Mouse (Mus musculus) MEL (cell line): ENCODE measurements around the gene Tmprss7. TPM values are rescaled to one million over a fixed set of nuclear protein-coding genes. Genes with fewer than 3 reads are reported as not detected.

Experiments
- DNase-seq: peaks from one replicate; pipeline ENCODE4 v3.0.0; 2011; ENCODE audit warnings: low read depth, low spot score
- H3K27ac ChIP-seq: 2 replicates; pipeline ENCODE4 v1.5.1; 2012; ENCODE audit warnings: low read depth, mild to moderate bottlenecking, control low read depth, low read length, moderate library complexity; ENCODE audit not compliant: control insufficient read depth
- H3K27me3 ChIP-seq, 2 experiments: fragments of 150-350 bp in 1 of 2; sonication (generic) in 1 of 2; 2 replicates each; pipeline ENCODE4 v1.6.1; 2012; ENCODE audit warnings: low read length in 2 of 2, mild to moderate bottlenecking in 2 of 2, improper control_type of control experiment in 1 of 2, moderate library complexity in 1 of 2; ENCODE audit not compliant: insufficient read depth in 2 of 2, control insufficient read depth in 1 of 2
- H3K36me3 ChIP-seq, 2 experiments: 2 replicates each; pipeline ENCODE4 v1.6.1; 2012 to 2014; ENCODE audit warnings: low read length in 2 of 2, improper control_type of control experiment in 1 of 2, inconsistent platforms in 1 of 2, mild to moderate bottlenecking in 1 of 2; ENCODE audit not compliant: insufficient read depth in 2 of 2, control insufficient read depth in 1 of 2
- H3K4me1 ChIP-seq, 2 experiments: fragments of 150-350 bp in 1 of 2; sonication (generic) in 1 of 2; 2 replicates each; pipeline ENCODE4 v1.6.1; 2012; ENCODE audit warnings: low read length in 2 of 2, improper control_type of control experiment in 1 of 2, mild to moderate bottlenecking in 1 of 2; ENCODE audit not compliant: insufficient read depth in 2 of 2, control insufficient read depth in 1 of 2
- H3K4me3 ChIP-seq, 2 experiments: fragments of 150-350 bp in 1 of 2; sonication (generic) in 1 of 2; 2 replicates each; pipeline ENCODE4 v1.5.1; 2012; ENCODE audit warnings: low read depth in 2 of 2, low read length in 2 of 2, mild to moderate bottlenecking in 2 of 2, moderate library complexity in 2 of 2, control low read depth in 1 of 2, improper control_type of control experiment in 1 of 2; ENCODE audit not compliant: control insufficient read depth in 1 of 2, insufficient read depth in 1 of 2
- H3K79me2 ChIP-seq: 2 replicates; pipeline ENCODE4 v1.6.1; 2012; ENCODE audit warnings: mild to moderate bottlenecking, low read length, moderate library complexity; ENCODE audit not compliant: control insufficient read depth, poor library complexity, insufficient read depth
- H3K9ac ChIP-seq: 2 replicates; pipeline ENCODE4 v1.6.1; 2012; ENCODE audit warnings: low read depth, mild to moderate bottlenecking, control low read depth, low read length, moderate library complexity; ENCODE audit not compliant: control insufficient read depth, poor library complexity, severe bottlenecking
- H3K9me3 ChIP-seq: fragments of 150-350 bp; sonication (generic); replicated peaks from 2 replicates; pipeline ENCODE4 v1.6.1; 2012; ENCODE audit warnings: mild to moderate bottlenecking, low read length, improper control_type of control experiment, moderate library complexity; ENCODE audit not compliant: insufficient read depth
- BHLHE40 ChIP-seq: IDR thresholded peaks from 2 replicates; pipeline ENCODE4 v1.6.1; 2012; ENCODE audit warnings: low read depth, mild to moderate bottlenecking, inconsistent platforms, low read length, improper control_type of control experiment, borderline replicate concordance
- CHD1 ChIP-seq: IDR thresholded peaks from 2 replicates; pipeline ENCODE4 v1.6.1; 2012; ENCODE audit warnings: low read depth, mild to moderate bottlenecking, inconsistent platforms, low read length, improper control_type of control experiment
- ELF1 ChIP-seq: IDR thresholded peaks from 2 replicates; pipeline ENCODE4 v1.6.1; 2014; ENCODE audit warnings: low read depth, mild to moderate bottlenecking, inconsistent platforms, low read length, improper control_type of control experiment, moderate library complexity
- EP300 ChIP-seq, 2 experiments: IDR thresholded peaks; 2 replicates each; pipeline ENCODE4 v1.6.1; 2011; ENCODE audit warnings: improper control_type of control experiment in 2 of 2, low read length in 2 of 2, low read depth in 1 of 2, mild to moderate bottlenecking in 1 of 2
- GATA1 ChIP-seq: IDR thresholded peaks from 2 replicates; pipeline ENCODE4 v1.6.1; 2011; ENCODE audit warnings: low read depth, low read length, improper control_type of control experiment
- HCFC1 ChIP-seq: IDR thresholded peaks from 2 replicates; pipeline ENCODE4 v1.6.1; 2012; ENCODE audit warnings: low read depth, mild to moderate bottlenecking, inconsistent platforms, low read length, improper control_type of control experiment, moderate library complexity
- JUND ChIP-seq: IDR thresholded peaks from 2 replicates; pipeline ENCODE4 v1.6.1; 2011; ENCODE audit warnings: low read depth, mild to moderate bottlenecking, improper control_type of control experiment, low read length
- KAT2A ChIP-seq: conservative IDR thresholded peaks from 2 replicates; pipeline ENCODE4 v1.6.1; 2012; ENCODE audit warnings: low read depth, low read length, improper control_type of control experiment, inconsistent platforms
- MAX ChIP-seq: IDR thresholded peaks from 2 replicates; pipeline ENCODE4 v1.6.1; 2011; ENCODE audit warnings: low read length, improper control_type of control experiment
- MAZ ChIP-seq: IDR thresholded peaks from 2 replicates; pipeline ENCODE4 v1.6.1; 2012; ENCODE audit warnings: low read depth, mild to moderate bottlenecking, inconsistent platforms, low read length, improper control_type of control experiment
- MEF2A ChIP-seq: IDR thresholded peaks from 2 replicates; pipeline ENCODE4 v1.6.1; 2014; ENCODE audit warnings: low read depth, mild to moderate bottlenecking, inconsistent platforms, low read length, improper control_type of control experiment; ENCODE audit not compliant: poor library complexity, insufficient replicate concordance, severe bottlenecking; ENCODE audit errors: extremely low read depth
- MYB ChIP-seq: IDR thresholded peaks from 2 replicates; pipeline ENCODE4 v1.6.1; 2011; ENCODE audit warnings: mild to moderate bottlenecking, low read depth, low read length, improper control_type of control experiment
- NELFE ChIP-seq: IDR thresholded peaks from 2 replicates; pipeline ENCODE4 v1.6.1; 2011; ENCODE audit warnings: low read depth, low read length, improper control_type of control experiment
- NRF1 ChIP-seq: IDR thresholded peaks from 2 replicates; pipeline ENCODE4 v1.6.1; 2014; ENCODE audit warnings: low read depth, mild to moderate bottlenecking, inconsistent platforms, low read length, improper control_type of control experiment, moderate library complexity; ENCODE audit not compliant: poor library complexity, insufficient read depth, severe bottlenecking
- POLR2AphosphoS2 ChIP-seq: IDR thresholded peaks from 2 replicates; pipeline ENCODE4 v1.6.1; 2011; ENCODE audit warnings: low read length, improper control_type of control experiment
- RCOR1 ChIP-seq: IDR thresholded peaks from 2 replicates; pipeline ENCODE4 v1.6.1; 2012; ENCODE audit warnings: low read depth, mild to moderate bottlenecking, inconsistent platforms, low read length, improper control_type of control experiment
- SIN3A ChIP-seq: IDR thresholded peaks from 2 replicates; pipeline ENCODE4 v1.6.1; 2012; ENCODE audit warnings: low read length, improper control_type of control experiment, inconsistent platforms
- SMC3 ChIP-seq: IDR thresholded peaks from 2 replicates; pipeline ENCODE4 v1.6.1; 2011; ENCODE audit warnings: low read depth, low read length, improper control_type of control experiment
- UBTF ChIP-seq: IDR thresholded peaks from 2 replicates; pipeline ENCODE4 v1.6.1; 2012; ENCODE audit warnings: low read depth, mild to moderate bottlenecking, inconsistent platforms, low read length, improper control_type of control experiment, moderate library complexity, borderline replicate concordance; ENCODE audit not compliant: insufficient read depth
- USF1 ChIP-seq: IDR thresholded peaks from 2 replicates; pipeline ENCODE4 v1.6.1; 2014; ENCODE audit warnings: low read depth, mild to moderate bottlenecking, inconsistent platforms, low read length, improper control_type of control experiment, moderate library complexity
- USF2 ChIP-seq, 2 experiments: IDR thresholded peaks; 2 replicates each; pipeline ENCODE4 v1.6.1; 2011 to 2012; ENCODE audit warnings: improper control_type of control experiment in 2 of 2, low read length in 2 of 2, borderline replicate concordance in 1 of 2, inconsistent platforms in 1 of 2, low read depth in 1 of 2, mild to moderate bottlenecking in 1 of 2; ENCODE audit not compliant: insufficient read depth in 1 of 2
- ZC3H11A ChIP-seq: IDR thresholded peaks from 2 replicates; pipeline ENCODE4 v1.6.1; 2012; ENCODE audit warnings: low read depth, mild to moderate bottlenecking, inconsistent platforms, low read length, improper control_type of control experiment
- ZMIZ1 ChIP-seq: IDR thresholded peaks from 2 replicates; pipeline ENCODE4 v1.6.1; 2012; ENCODE audit warnings: low read depth, mild to moderate bottlenecking, inconsistent platforms, low read length, improper control_type of control experiment, moderate library complexity
- ZNF384 ChIP-seq: IDR thresholded peaks from 2 replicates; pipeline ENCODE4 v1.6.1; 2012; ENCODE audit warnings: low read depth, mild to moderate bottlenecking, inconsistent platforms, low read length, improper control_type of control experiment
- polyA plus RNA-seq, 2 experiments: library from polyadenylated mRNA; stranded (reverse) in 1 of 2; unstranded in 1 of 2; fragments of >175 nt in 1 of 2; fragments of >200 nt in 1 of 2; gene quantifications; 2 replicates each; pipeline versions ENCODE4 v1.2.1 to v1.2.4; 2012; ENCODE audit warnings: low replicate concordance in 2 of 2, low read depth in 1 of 2; ENCODE audit not compliant: insufficient read length in 2 of 2, insufficient read depth in 1 of 2, missing spikeins in 1 of 2
- total RNA-seq: library from RNA; depleted of rRNA; stranded (reverse); fragments of 300-350 nt; gene quantifications from 2 replicates; pipeline ENCODE4 v1.2.3, GENCODE M21; 2012

Tmprss7 gene
- total and polyA plus RNA-seq, 3 experiments = 0.04 TPM; not detected in 1

- no peak for DNase-seq
- no peak overlapping the region for H3K9ac ChIP-seq
- H3K36me3 ChIP-seq = no peaks in the 10 kb centered on the region
- H3K4me1 ChIP-seq = no peaks in the 10 kb centered on the region
- no peaks in the 10 kb centered on the region for H3K9me3 ChIP-seq
- no peak overlapping the region for H3K4me3 ChIP-seq
- no peaks in the 10 kb centered on the region for H3K79me2 ChIP-seq
- no peaks in the 10 kb centered on the region for H3K27me3 ChIP-seq
- H3K27ac ChIP-seq = no peak overlapping the region
- TF ChIP-seq BHLHE40 (no peak), NELFE (no peak), ZMIZ1 (no peak), SIN3A (no peak), MAZ (no peak), MAX (no peak), CHD1 (no peak), KAT2A (no peak), JUND (no peak), HCFC1 (no peak), ZC3H11A (no peak), USF1 (no peak), GATA1 (no peak), ELF1 (no peak), NRF1 (no peak), SMC3 (no peak), RCOR1 (no peak)
- TF ChIP-seq, all 39 proteins: peak for 0
These were observed 20.4 kb upstream of the Tmprss7 start for GRCm38 (mm10) chr16:45713878-45714277.

DNA sequence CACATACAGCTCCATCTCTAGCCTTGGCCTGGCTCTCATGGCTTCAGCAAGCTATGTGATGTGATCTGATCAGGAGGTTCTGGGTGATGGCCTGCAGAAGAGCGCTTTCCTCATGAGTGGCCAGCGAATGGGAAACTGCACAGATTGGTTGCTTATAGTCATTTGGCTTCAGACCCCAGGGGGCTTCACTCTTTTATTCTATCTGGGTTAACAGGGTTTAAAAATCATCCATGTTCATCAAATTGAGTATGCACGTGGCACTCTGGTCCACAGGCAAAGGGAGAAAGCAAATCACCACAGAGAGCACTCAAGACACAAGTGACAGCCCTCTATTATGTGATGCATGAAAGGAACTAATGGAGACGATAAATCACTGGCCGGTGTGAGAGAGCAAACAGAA lies 19.8 kb upstream of the Tmprss7 start:
- no peak overlapping the region for H3K27ac ChIP-seq
- H3K4me3 ChIP-seq = no peak overlapping the region
- H3K4me1 ChIP-seq = no peaks in the 10 kb centered on the region
- H3K9me3 ChIP-seq = no peaks in the 10 kb centered on the region
- H3K27me3 ChIP-seq = no peaks in the 10 kb centered on the region
- no peaks in the 10 kb centered on the region for H3K36me3 ChIP-seq
- H3K79me2 ChIP-seq = no peaks in the 10 kb centered on the region
- H3K9ac ChIP-seq = no peak overlapping the region
- TF ChIP-seq CHD1 (no peak), USF2 (IDR thresholded peaks at IDR 0.05; ENCODE audit: borderline replicate concordance in 1 of 2, insufficient read depth in 1 of 2, low read depth in 1 of 2, low read length in 2 of 2) (no peak), ZNF384 (no peak), ZMIZ1 (no peak), MYB (no peak), POLR2AphosphoS2 (no peak), JUND (no peak), MEF2A (no peak), UBTF (no peak), EP300 (IDR thresholded peaks at IDR 0.05; ENCODE audit: low read depth in 1 of 2, low read length in 2 of 2) (no peak)
- DNase-seq = no peak
